Mouse (Mus musculus) heart, postnatal 0 days (tissue): ENCODE measurements around the gene Klhl5.

Experiments used
- CTCF ChIP-seq: IDR thresholded peaks from 2 replicates; pipeline ENCODE4 v1.5.1; 2016; ENCODE audit warnings: antibody characterized with exemption, control low read depth, low read depth
- EP300 ChIP-seq: IDR thresholded peaks from 2 replicates; pipeline ENCODE4 v1.6.1; 2016; ENCODE audit warnings: antibody characterized with exemption, low read depth

- TF ChIP-seq CTCF (peak; percentile 58), EP300 (no peak)
These were observed 49.5 kb downstream of the Klhl5 start for GRCm38 (mm10) chr5:65156853-65157252.
